In genomic region chr4:119116336-119116735, GRCm38 (mm10) we compare ENCODE assay signal across 12 mouse cellular contexts. TPM values are rescaled to one million over a fixed set of nuclear protein-coding genes. Genes with fewer than 3 reads are reported as not detected.
DNase-seq lines count a peak whose midpoint lies in the region; ATAC-seq lines count a peak whose summit lies in the region.
"Had no signal": no experiment of that assay in that cellular context is flagged by ENCODE, and none has a peak within 500 bp of the region (broad histone marks: within the 10 kb centered on the region; RNA-seq: fewer than 3 reads in every experiment).

No protein-coding gene starts in this region.

- peak overlapping the region; percentile 9; the same call in 1 of the 2 replicates for H3K27ac ChIP-seq in kidney, embryonic 16.5 days (ENCODE audit: low read length)
- H3K27ac ChIP-seq in midbrain, embryonic 14.5 days (replicated peaks; ENCODE audit: low read depth, low read length): no peak overlapping the region
- H3K27ac ChIP-seq: forebrain, embryonic 13.5 days had no signal

- no peak for DNase-seq in kidney, adult 11 months
- peak; percentile 66 for DNase-seq in induced T-regulatory cell, adult 2 months (ENCODE audit: low read depth)
- peak; percentile 64 for DNase-seq in naive thymus-derived CD4-positive, alpha-beta T cell, adult 2 months (ENCODE audit: low read depth)
- no peak for DNase-seq in midbrain, embryonic 14.5 days
- DNase-seq: adrenal gland, adult 8-10 months; retina, postnatal 1 day had no signal

- 72% methylated on average over 1 of the region's 1 CpGs for WGBS in kidney, embryonic 16.5 days
- WGBS in midbrain, embryonic 14.5 days: 86% methylated on average over 1 of the region's 1 CpGs

- H3K36me3 ChIP-seq in kidney, embryonic 16.5 days (ENCODE audit: insufficient read depth, low read length): peaks cover 11% of the 10 kb centered on the region
- H3K36me3 ChIP-seq in midbrain, embryonic 14.5 days (ENCODE audit: control insufficient read depth, insufficient read depth, low read length): 0 out of 2 replicates have a peak, but pooled peaks cover 4% of the 10 kb centered on the region

- H3K4me3 ChIP-seq in kidney, embryonic 16.5 days (ENCODE audit: low read length): no peak overlapping the region
- H3K4me3 ChIP-seq in midbrain, embryonic 14.5 days (replicated peaks; ENCODE audit: low read depth, low read length): no peak overlapping the region
- H3K4me3 ChIP-seq: forebrain, embryonic 13.5 days; kidney, embryonic 15.5 days; myocyte had no signal

- H3K9me3 ChIP-seq in kidney, embryonic 16.5 days (ENCODE audit: low read length): no peaks in the 10 kb centered on the region
- H3K9me3 ChIP-seq in midbrain, embryonic 14.5 days (ENCODE audit: control insufficient read depth, low read length): no peaks in the 10 kb centered on the region
- H3K9me3 ChIP-seq: forebrain, embryonic 13.5 days; kidney, embryonic 15.5 days had no signal

- H3K4me1 ChIP-seq in kidney, embryonic 16.5 days (ENCODE audit: insufficient read depth, low read length): peaks cover 32% of the 10 kb centered on the region
- H3K4me1 ChIP-seq in midbrain, embryonic 14.5 days (ENCODE audit: control insufficient read depth, insufficient read depth, low read length): 0 out of 2 replicates have a peak, but pooled peaks cover 2% of the 10 kb centered on the region

- no peak overlapping the region for H3K4me2 ChIP-seq in kidney, embryonic 16.5 days (replicated peaks; ENCODE audit: low read depth, low read length)
- H3K4me2 ChIP-seq in midbrain, embryonic 14.5 days (ENCODE audit: low read length): no peak overlapping the region
- H3K4me2 ChIP-seq: forebrain, embryonic 13.5 days; kidney, embryonic 15.5 days had no signal

- H3K27me3 ChIP-seq in kidney, embryonic 16.5 days (ENCODE audit: insufficient read depth, low read length): no peaks in the 10 kb centered on the region
- H3K27me3 ChIP-seq in midbrain, embryonic 14.5 days (ENCODE audit: control insufficient read depth, insufficient read depth, low read length): no peaks in the 10 kb centered on the region
- H3K27me3 ChIP-seq: forebrain, embryonic 13.5 days; kidney, embryonic 15.5 days had no signal

- ATAC-seq in kidney, embryonic 16.5 days (ENCODE audit: low FRiP score, low TSS enrichment): no peak
- peak; percentile 96 for ATAC-seq in CD4-positive, CD25-positive, alpha-beta regulatory T cell, adult 4 months
- ATAC-seq in erythroid progenitor cell, adult 5-6 weeks (replicated peaks; ENCODE audit: low FRiP score, poor library complexity, severe bottlenecking): no peak
- ATAC-seq in midbrain, embryonic 14.5 days (ENCODE audit: low FRiP score, low TSS enrichment): no peak
- ATAC-seq: forebrain, embryonic 13.5 days had no signal

- 0 out of 2 replicates have a peak overlapping the region, but pooled peaks have one; percentile 11 for H3K9ac ChIP-seq in kidney, embryonic 16.5 days (replicated peaks; ENCODE audit: low read length)
- no peak overlapping the region for H3K9ac ChIP-seq in midbrain, embryonic 14.5 days (replicated peaks; ENCODE audit: low read length)
- H3K9ac ChIP-seq: forebrain, embryonic 13.5 days; kidney, embryonic 15.5 days had no signal

RNA-seq across cellular contexts. Expression of gene Slc2a1, which starts 7.8 kb away (rescaled TPM):
- 98.6 and 98.8 TPM in 2 replicates for polyA plus RNA-seq in kidney, embryonic 16.5 days (2015; fragmentation: Nextera tagmentation; extraction: Ambion mirVana)
- 10 to 100 TPM; 33.8 to 49.9 TPM for polyA plus RNA-seq in CD4-positive, CD25-positive, alpha-beta regulatory T cell, adult 4 months (2017; shearing (Covaris generic))
- 1.1 and 5.4 TPM in 2 replicates for total RNA-seq in erythroid progenitor cell, adult 5-6 weeks (2015; ENCODE audit: low replicate concordance)
- total RNA-seq in erythroid progenitor cell, adult 5-6 weeks (2017; ENCODE audit: low replicate concordance): 1.0 TPM in 1 of 2 replicates, not detected in the other
- polyA plus RNA-seq in midbrain, embryonic 14.5 days (2014; fragmentation: Nextera tagmentation; extraction: Ambion mirVana): 61.3 and 94.4 TPM in 2 replicates

RNA-seq across cellular contexts. Expression of gene Zfp691, which starts 57.7 kb away (rescaled TPM):
- 9.5 and 9.8 TPM in 2 replicates for polyA plus RNA-seq in kidney, embryonic 16.5 days (2015; fragmentation: Nextera tagmentation; extraction: Ambion mirVana)
- polyA plus RNA-seq in CD4-positive, CD25-positive, alpha-beta regulatory T cell, adult 4 months (2017; shearing (Covaris generic)): 1 to 10 TPM; 3.5 to 4.8 TPM
- 2.2 and 4.6 TPM in 2 replicates for total RNA-seq in erythroid progenitor cell, adult 5-6 weeks (2015; ENCODE audit: low replicate concordance)
- total RNA-seq in erythroid progenitor cell, adult 5-6 weeks (2017; ENCODE audit: low replicate concordance): 2.2 and 8.5 TPM in 2 replicates
- 4.8 and 7.1 TPM in 2 replicates for polyA plus RNA-seq in midbrain, embryonic 14.5 days (2014; fragmentation: Nextera tagmentation; extraction: Ambion mirVana)

Comparison
In these comparisons a context has a peak if more than half of its experiments do, and no peak if none do; other contexts are left out.
1. DNase-seq: peak in induced T-regulatory cell, adult 2 months (single experiment) and naive thymus-derived CD4-positive, alpha-beta T cell, adult 2 months (single experiment); none in kidney, adult 11 months (single experiment) and midbrain, embryonic 14.5 days (single experiment).